Mouse (Mus musculus) megakaryocyte, embryonic 14.5 days (primary cell): ENCODE data around the gene Rbms1.

Source experiments
- FLI1 ChIP-seq: IDR thresholded peaks from 2 replicates; pipeline ENCODE4 v1.6.1; 2012; ENCODE audit warnings: low read length, inconsistent platforms, mixed read lengths
- GATA1 ChIP-seq: IDR thresholded peaks from 3 replicates; pipeline ENCODE4 v1.6.1; 2012; ENCODE audit warnings: mixed read lengths, low read length, inconsistent platforms, borderline replicate concordance

GRCm38 (mm10) chr2:60715771-60716170, 247.2 kb downstream of the Rbms1 start:
- TF ChIP-seq FLI1 (no peak), GATA1 (no peak)
